Mouse (Mus musculus): ENCODE data around the gene Oscar. TPM values are rescaled to one million over a fixed set of nuclear protein-coding genes. Genes with fewer than 3 reads are reported as not detected.
"Not testable (repeated sequence)": the region's sequence is repeated elsewhere in the genome, so short reads cannot be mapped to it uniquely, and the experiment has no call there.

The Oscar gene
- polyA plus RNA-seq, 1 experiment from 2014 or later = 0.11 TPM

GRCm38 (mm10) chr7:3576354-3577124 lies 39.4 kb downstream of the Oscar start:
- no peak for ATAC-seq
- no peak overlapping the region for H3K9ac ChIP-seq (replicated peaks; ENCODE audit: low read depth)
- H3K4me2 ChIP-seq (replicated peaks; ENCODE audit: low read depth, low read length) = no peak overlapping the region
- no peak overlapping the region for H3K27ac ChIP-seq (ENCODE audit: low read length)
- H3K27me3 ChIP-seq (replicated peaks; ENCODE audit: insufficient read depth, low read length) = no peaks in the 10 kb centered on the region
- H3K36me3 ChIP-seq (ENCODE audit: insufficient read depth, low read length) = no peaks in the 10 kb centered on the region
- H3K4me1 ChIP-seq (ENCODE audit: insufficient read depth, low read depth, low read length) = no peaks in the 10 kb centered on the region
- no peak overlapping the region for H3K4me3 ChIP-seq (ENCODE audit: low read depth, low read length)
- H3K9me3 ChIP-seq (ENCODE audit: low read length) = no peaks in the 10 kb centered on the region
- DNase-seq (ENCODE audit: low spot score) = no peak
- WGBS = 72% methylated on average over 5 of the region's 5 CpGs
- TF ChIP-seq CTCF (IDR thresholded peaks at IDR 0.05) (no peak), EP300 (IDR thresholded peaks at IDR 0.05) (no peak)

GRCm38 (mm10) chr7:3574216-3574615 lies 41.7 kb downstream of the Oscar start:
- Histone ChIP-seq H3K4me3 (ENCODE audit: low read depth, low read length) (no peak overlapping the region), H3K9me3 (ENCODE audit: low read length) (no peaks in the 10 kb centered on the region), H3K27ac (ENCODE audit: low read length) (no peak overlapping the region), H3K36me3 (ENCODE audit: insufficient read depth, low read length) (no peaks in the 10 kb centered on the region), H3K9ac (replicated peaks; ENCODE audit: low read depth) (no peak overlapping the region), H3K4me1 (ENCODE audit: insufficient read depth, low read depth, low read length) (no peaks in the 10 kb centered on the region), H3K27me3 (replicated peaks; ENCODE audit: insufficient read depth, low read length) (no peaks in the 10 kb centered on the region), H3K4me2 (replicated peaks; ENCODE audit: low read depth, low read length) (no peak overlapping the region)
- 51% methylated on average over 5 of the region's 5 CpGs for WGBS
- DNase-seq (ENCODE audit: low spot score) = no peak
- TF ChIP-seq EP300 (IDR thresholded peaks at IDR 0.05) (no peak), CTCF (IDR thresholded peaks at IDR 0.05) (no peak)
- ATAC-seq = no peak

- no peak for ATAC-seq
- no peak for TF ChIP-seq CTCF (IDR thresholded peaks at IDR 0.05)
- TF ChIP-seq EP300 (IDR thresholded peaks at IDR 0.05) = no peak
- Histone ChIP-seq H3K4me2 (replicated peaks; ENCODE audit: low read depth, low read length) (no peak overlapping the region), H3K27ac (ENCODE audit: low read length) (no peak overlapping the region), H3K36me3 (ENCODE audit: insufficient read depth, low read length) (no peaks in the 10 kb centered on the region), H3K9me3 (ENCODE audit: low read length) (no peaks in the 10 kb centered on the region), H3K4me1 (ENCODE audit: insufficient read depth, low read depth, low read length) (no peaks in the 10 kb centered on the region), H3K27me3 (replicated peaks; ENCODE audit: insufficient read depth, low read length) (no peaks in the 10 kb centered on the region), H3K9ac (replicated peaks; ENCODE audit: low read depth) (no peak overlapping the region), H3K4me3 (ENCODE audit: low read depth, low read length) (no peak overlapping the region)
- DNase-seq (ENCODE audit: low spot score) = no peak
- 71% methylated on average over 1 of the region's 1 CpGs for WGBS
Observed at GRCm38 (mm10) chr7:3571847-3572246, 44.1 kb downstream of the Oscar start.

GRCm38 (mm10) chr7:3570580-3570979 lies 45.4 kb downstream of the Oscar start:
- H3K4me1 ChIP-seq (ENCODE audit: insufficient read depth, low read depth, low read length); H3K9ac ChIP-seq (replicated peaks; ENCODE audit: low read depth); DNase-seq (ENCODE audit: low spot score); H3K4me3 ChIP-seq (ENCODE audit: low read depth, low read length); H3K27ac ChIP-seq (ENCODE audit: low read length); ATAC-seq; H3K36me3 ChIP-seq (ENCODE audit: insufficient read depth, low read length); H3K27me3 ChIP-seq (replicated peaks; ENCODE audit: insufficient read depth, low read length); H3K4me2 ChIP-seq (replicated peaks; ENCODE audit: low read depth, low read length); H3K9me3 ChIP-seq (ENCODE audit: low read length): not testable (repeated sequence)
- 73% methylated on average over 3 of the region's 3 CpGs for WGBS

- H3K27ac ChIP-seq (ENCODE audit: low read length) = no peak overlapping the region
- no peaks in the 10 kb centered on the region for H3K9me3 ChIP-seq (ENCODE audit: low read length)
- H3K4me3 ChIP-seq (ENCODE audit: low read depth, low read length) = no peak overlapping the region
- 62% methylated on average over 6 of the region's 6 CpGs for WGBS
- H3K9ac ChIP-seq (replicated peaks; ENCODE audit: low read depth) = no peak overlapping the region
- no peak overlapping the region for H3K4me2 ChIP-seq (replicated peaks; ENCODE audit: low read depth, low read length)
- H3K27me3 ChIP-seq (replicated peaks; ENCODE audit: insufficient read depth, low read length) = no peaks in the 10 kb centered on the region
- no peaks in the 10 kb centered on the region for H3K36me3 ChIP-seq (ENCODE audit: insufficient read depth, low read length)
- no peaks in the 10 kb centered on the region for H3K4me1 ChIP-seq (ENCODE audit: insufficient read depth, low read depth, low read length)
- no peak for DNase-seq (ENCODE audit: low spot score)
- no peak for TF ChIP-seq EP300 (IDR thresholded peaks at IDR 0.05)
- no peak for TF ChIP-seq CTCF (IDR thresholded peaks at IDR 0.05)
- ATAC-seq = no peak
Observed at GRCm38 (mm10) chr7:3569725-3570124, 46.2 kb downstream of the Oscar start.

GRCm38 (mm10) chr7:3567336-3567735 lies 48.6 kb downstream of the Oscar start:
- Histone ChIP-seq H3K36me3 (ENCODE audit: insufficient read depth, low read length) (no peaks in the 10 kb centered on the region), H3K27ac (ENCODE audit: low read length) (no peak overlapping the region), H3K27me3 (replicated peaks; ENCODE audit: insufficient read depth, low read length) (no peaks in the 10 kb centered on the region), H3K4me3 (ENCODE audit: low read depth, low read length) (no peak overlapping the region), H3K4me2 (replicated peaks; ENCODE audit: low read depth, low read length) (no peak overlapping the region), H3K9ac (replicated peaks; ENCODE audit: low read depth) (no peak overlapping the region), H3K9me3 (ENCODE audit: low read length) (no peaks in the 10 kb centered on the region), H3K4me1 (ENCODE audit: insufficient read depth, low read depth, low read length) (no peaks in the 10 kb centered on the region)
- WGBS = 19% methylated on average over 2 of the region's 2 CpGs
- ATAC-seq = no peak
- no peak for DNase-seq (ENCODE audit: low spot score)
- TF ChIP-seq CTCF (IDR thresholded peaks at IDR 0.05) (no peak), EP300 (IDR thresholded peaks at IDR 0.05) (no peak)

Small RNA genes lying within 50 kb of the gene (microRNA-seq; reads per million reads assigned to microRNA genes)
- gene Gm25100 (not detected), gene Mir3572 (1.5 reads per million)

Other genes with a start within 250 kb of the Oscar start
- gene Cacng8, start 225.5 kb downstream of the Oscar start, polyA plus RNA-seq (2015; fragmentation: Nextera tagmentation; extraction: Ambion mirVana) = 0.13 TPM in 1 of 2 replicates, not detected in the other
- gene Cacng6, start 192.0 kb downstream of the Oscar start, polyA plus RNA-seq (2015; fragmentation: Nextera tagmentation; extraction: Ambion mirVana) = not detected in 2 replicates
- gene Tarm1, start 113.5 kb downstream of the Oscar start, polyA plus RNA-seq (2015; fragmentation: Nextera tagmentation; extraction: Ambion mirVana) = 0.10 and 0.36 TPM in 2 replicates
- 443 and 505 TPM in 2 replicates for gene Ndufa3, start 1.2 kb upstream of the Oscar start, polyA plus RNA-seq (2015; fragmentation: Nextera tagmentation; extraction: Ambion mirVana)
- 16.3 and 16.7 TPM in 2 replicates for gene Tfpt, start 13.8 kb upstream of the Oscar start, polyA plus RNA-seq (2015; fragmentation: Nextera tagmentation; extraction: Ambion mirVana)
- 36.6 and 39.0 TPM in 2 replicates for gene Prpf31, start 13.8 kb upstream of the Oscar start, polyA plus RNA-seq (2015; fragmentation: Nextera tagmentation; extraction: Ambion mirVana)
- gene Cnot3, start 29.1 kb upstream of the Oscar start, polyA plus RNA-seq (2015; fragmentation: Nextera tagmentation; extraction: Ambion mirVana) = 23.9 and 24.4 TPM in 2 replicates
- gene Leng1, start 49.7 kb upstream of the Oscar start, polyA plus RNA-seq (2015; fragmentation: Nextera tagmentation; extraction: Ambion mirVana) = 16.0 and 16.4 TPM in 2 replicates
- gene Tmc4, start 61.4 kb upstream of the Oscar start, polyA plus RNA-seq (2015; fragmentation: Nextera tagmentation; extraction: Ambion mirVana) = 60.3 and 69.0 TPM in 2 replicates
- 155 and 158 TPM in 2 replicates for gene Tsen34, start 76.7 kb upstream of the Oscar start, polyA plus RNA-seq (2015; fragmentation: Nextera tagmentation; extraction: Ambion mirVana)
- 39.1 and 43.8 TPM in 2 replicates for gene Mboat7, start 77.4 kb upstream of the Oscar start, polyA plus RNA-seq (2015; fragmentation: Nextera tagmentation; extraction: Ambion mirVana)
- gene Rps9, start 87.8 kb upstream of the Oscar start, polyA plus RNA-seq (2015; fragmentation: Nextera tagmentation; extraction: Ambion mirVana) = 1,058 and 1,064 TPM in 2 replicates
- 4.7 and 5.3 TPM in 2 replicates for gene Pirb, start 104.2 kb upstream of the Oscar start, polyA plus RNA-seq (2015; fragmentation: Nextera tagmentation; extraction: Ambion mirVana)
- 0.25 and 0.41 TPM in 2 replicates for gene Gm15448, start 209.5 kb upstream of the Oscar start, polyA plus RNA-seq (2015; fragmentation: Nextera tagmentation; extraction: Ambion mirVana)
- gene Pira2, start 228.9 kb upstream of the Oscar start, polyA plus RNA-seq (2015; fragmentation: Nextera tagmentation; extraction: Ambion mirVana) = 2.2 and 2.4 TPM in 2 replicates